Mouse (Mus musculus): ENCODE measurements at regions not wholly inside any gene's neighbourhood (a gene's known extent, or its start where the extent isn't known, plus 50 kb on each side); places are given as distances from the start of the nearest gene placed in this dataset.
A peak's percentile ranks its signal among the peaks of the same experiment; 100 is the strongest.

DNA sequence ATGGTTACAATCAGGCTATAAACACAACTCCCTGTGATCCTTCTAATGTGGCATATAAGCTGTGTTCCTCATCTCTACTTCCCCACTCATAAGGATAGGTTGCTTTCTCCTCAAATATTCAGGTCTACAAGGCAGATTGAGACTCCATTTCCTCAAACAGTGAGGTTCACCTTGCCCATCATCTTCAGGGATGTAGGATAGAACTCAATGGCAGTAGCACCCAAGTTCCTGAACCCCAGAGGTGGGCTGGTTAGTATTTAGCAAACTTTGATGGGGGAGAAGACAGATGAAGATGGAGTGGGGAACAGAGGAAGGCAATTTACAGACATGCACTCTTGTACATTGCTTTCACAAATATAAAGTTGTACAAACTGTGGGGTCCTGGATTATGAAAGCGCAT lies 566.5 kb downstream of the Nfib start:
- no peak overlapping the region for H3K4me2 ChIP-seq (replicated peaks; ENCODE audit: low read depth, low read length)
- no peaks in the 10 kb centered on the region for H3K27me3 ChIP-seq (replicated peaks; ENCODE audit: insufficient read depth, low read length)
- H3K9me3 ChIP-seq (ENCODE audit: low read length): no peaks in the 10 kb centered on the region
- no peak for DNase-seq (ENCODE audit: low spot score)
- no peak overlapping the region for H3K27ac ChIP-seq (ENCODE audit: low read length)
- TF ChIP-seq CTCF (IDR thresholded peaks at IDR 0.05): no peak
- no peak for TF ChIP-seq EP300 (IDR thresholded peaks at IDR 0.05)
- 97% methylated on average over 1 of the region's 1 CpGs for WGBS
- no peak overlapping the region for H3K9ac ChIP-seq (replicated peaks; ENCODE audit: low read depth)
- no peak overlapping the region for H3K4me3 ChIP-seq (ENCODE audit: low read depth, low read length)
- no peak for ATAC-seq
- H3K36me3 ChIP-seq (ENCODE audit: insufficient read depth, low read length): no peaks in the 10 kb centered on the region
- no peaks in the 10 kb centered on the region for H3K4me1 ChIP-seq (ENCODE audit: insufficient read depth, low read depth, low read length)

DNA sequence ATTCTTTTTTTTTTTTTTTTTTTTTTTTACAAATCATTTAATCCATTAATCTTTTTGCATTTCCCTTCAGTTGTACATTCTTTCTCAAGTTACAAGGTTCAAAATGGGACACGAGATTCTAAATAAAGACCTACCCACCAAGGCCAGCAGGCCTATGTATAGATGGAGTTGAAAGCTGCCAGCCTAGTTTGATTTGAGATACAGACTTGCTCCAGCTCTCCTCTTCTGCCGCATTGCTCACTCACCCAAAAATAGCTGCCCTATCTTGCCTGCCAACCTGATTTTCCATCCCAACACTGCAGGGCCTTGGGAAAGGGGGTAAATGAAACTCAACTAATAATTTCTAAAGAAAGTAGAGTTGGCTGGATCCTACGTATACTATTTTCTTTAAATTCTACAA lies 572.7 kb downstream of the Nfib start:
- no peak overlapping the region for H3K9ac ChIP-seq (replicated peaks; ENCODE audit: low read depth)
- H3K4me2 ChIP-seq (replicated peaks; ENCODE audit: low read depth, low read length): no peak overlapping the region
- TF ChIP-seq EP300 (IDR thresholded peaks at IDR 0.05): no peak
- TF ChIP-seq CTCF (IDR thresholded peaks at IDR 0.05): no peak
- no peaks in the 10 kb centered on the region for H3K4me1 ChIP-seq (ENCODE audit: insufficient read depth, low read depth, low read length)
- ATAC-seq (no peak), DNase-seq (ENCODE audit: low spot score) (no peak)
- no peak overlapping the region for H3K27ac ChIP-seq (ENCODE audit: low read length)
- H3K27me3 ChIP-seq (replicated peaks; ENCODE audit: insufficient read depth, low read length): no peaks in the 10 kb centered on the region
- no peaks in the 10 kb centered on the region for H3K9me3 ChIP-seq (ENCODE audit: low read length)
- H3K36me3 ChIP-seq (ENCODE audit: insufficient read depth, low read length): no peaks in the 10 kb centered on the region
- 81% methylated on average over 3 of the region's 3 CpGs for WGBS
- H3K4me3 ChIP-seq (ENCODE audit: low read depth, low read length): no peak overlapping the region

DNA sequence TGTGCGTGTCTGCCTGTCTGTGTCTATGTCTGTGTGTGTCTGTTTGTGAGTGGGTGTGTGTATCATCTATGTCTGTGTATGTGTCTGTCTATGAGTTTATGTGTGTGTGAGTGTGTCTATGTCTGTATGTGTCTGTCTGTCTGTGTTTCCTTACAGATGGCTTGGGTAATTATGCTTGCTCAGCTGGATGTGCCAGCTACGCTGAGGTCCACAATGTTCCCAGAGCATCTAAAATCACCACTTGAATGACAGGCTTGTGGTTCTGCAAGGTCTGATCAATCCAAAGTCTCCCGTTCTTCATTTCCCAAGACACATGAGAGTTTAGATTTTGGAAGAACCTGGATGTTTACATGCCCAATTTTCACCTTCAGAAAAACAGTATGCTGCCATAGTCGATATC lies 573.2 kb downstream of the Nfib start:
- H3K27ac ChIP-seq (ENCODE audit: low read length): no peak overlapping the region
- 80% methylated on average over 4 of the region's 4 CpGs for WGBS
- no peaks in the 10 kb centered on the region for H3K9me3 ChIP-seq (ENCODE audit: low read length)

DNA sequence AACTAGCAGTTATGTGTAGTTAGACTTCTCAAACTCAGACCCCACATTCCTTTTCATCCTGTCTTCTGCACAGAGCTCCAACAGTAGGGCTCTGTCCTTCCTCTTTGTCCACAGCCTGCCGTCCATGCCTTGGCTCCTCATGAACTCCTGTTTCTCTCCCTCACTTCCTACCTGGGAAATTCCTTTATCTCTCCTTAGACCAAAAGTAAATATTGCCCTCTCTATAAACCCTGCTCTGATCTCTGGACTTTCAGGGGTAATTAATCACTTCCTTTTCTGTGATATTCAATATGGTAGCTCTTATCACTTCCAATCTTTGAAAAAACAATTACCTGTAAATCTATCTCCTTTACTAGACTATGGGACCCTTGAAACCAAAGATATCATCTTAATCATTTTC lies 576.1 kb downstream of the Nfib start:
- 34% methylated on average over 1 of the region's 1 CpGs for WGBS

More for the DNA sequence above, 573.2 kb downstream of the Nfib start:
- H3K4me1 ChIP-seq (ENCODE audit: insufficient read depth, low read depth, low read length): no peaks in the 10 kb centered on the region
- H3K9ac ChIP-seq (replicated peaks; ENCODE audit: low read depth): no peak overlapping the region
- TF ChIP-seq CTCF (IDR thresholded peaks at IDR 0.05) (no peak), EP300 (IDR thresholded peaks at IDR 0.05) (no peak)
- no peak overlapping the region for H3K4me3 ChIP-seq (ENCODE audit: low read depth, low read length)
- H3K36me3 ChIP-seq (ENCODE audit: insufficient read depth, low read length): no peaks in the 10 kb centered on the region
- H3K4me2 ChIP-seq (replicated peaks; ENCODE audit: low read depth, low read length): no peak overlapping the region
- ATAC-seq: no peak
- DNase-seq (ENCODE audit: low spot score): no peak
- no peaks in the 10 kb centered on the region for H3K27me3 ChIP-seq (replicated peaks; ENCODE audit: insufficient read depth, low read length)

DNA sequence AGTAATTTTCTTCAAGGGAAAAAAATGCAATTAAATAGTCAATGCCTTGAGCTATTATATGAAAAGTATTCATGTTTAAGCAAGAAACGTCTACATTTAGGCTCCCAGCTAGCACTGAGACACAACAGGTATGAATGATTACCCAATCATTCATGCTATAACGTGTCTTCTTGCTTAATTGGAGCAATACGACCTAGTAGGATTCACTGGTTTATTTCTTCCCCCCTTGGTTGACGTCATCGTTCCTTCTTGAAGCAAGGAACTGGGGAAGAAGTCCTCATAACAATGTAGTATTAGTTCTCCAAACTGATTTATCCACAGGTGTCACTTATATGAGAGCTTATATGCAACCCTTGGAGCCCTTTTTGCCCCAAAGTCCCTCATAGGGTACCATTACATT lies 581.8 kb downstream of the Nfib start:
- TF ChIP-seq EP300 (IDR thresholded peaks at IDR 0.05): no peak
- TF ChIP-seq CTCF (IDR thresholded peaks at IDR 0.05): no peak
- no peak overlapping the region for H3K27ac ChIP-seq (ENCODE audit: low read length)
- H3K9me3 ChIP-seq (ENCODE audit: low read length): no peaks in the 10 kb centered on the region
- H3K36me3 ChIP-seq (ENCODE audit: insufficient read depth, low read length): no peaks in the 10 kb centered on the region
- no peaks in the 10 kb centered on the region for H3K27me3 ChIP-seq (replicated peaks; ENCODE audit: insufficient read depth, low read length)
- WGBS: 87% methylated on average over 5 of the region's 5 CpGs
- H3K4me2 ChIP-seq (replicated peaks; ENCODE audit: low read depth, low read length): no peak overlapping the region
- no peak overlapping the region for H3K9ac ChIP-seq (replicated peaks; ENCODE audit: low read depth)
- H3K4me3 ChIP-seq (ENCODE audit: low read depth, low read length): no peak overlapping the region
- no peak for DNase-seq (ENCODE audit: low spot score)
- ATAC-seq: no peak
- H3K4me1 ChIP-seq (ENCODE audit: insufficient read depth, low read depth, low read length): no peaks in the 10 kb centered on the region

More for the DNA sequence above, 576.1 kb downstream of the Nfib start:
- no peaks in the 10 kb centered on the region for H3K9me3 ChIP-seq (ENCODE audit: low read length)
- TF ChIP-seq CTCF (IDR thresholded peaks at IDR 0.05): no peak
- TF ChIP-seq EP300 (IDR thresholded peaks at IDR 0.05): no peak
- H3K27ac ChIP-seq (ENCODE audit: low read length): no peak overlapping the region
- DNase-seq (ENCODE audit: low spot score) (no peak), ATAC-seq (no peak)
- H3K4me3 ChIP-seq (ENCODE audit: low read depth, low read length): no peak overlapping the region
- H3K27me3 ChIP-seq (replicated peaks; ENCODE audit: insufficient read depth, low read length): no peaks in the 10 kb centered on the region
- H3K4me1 ChIP-seq (ENCODE audit: insufficient read depth, low read depth, low read length): no peaks in the 10 kb centered on the region
- H3K9ac ChIP-seq (replicated peaks; ENCODE audit: low read depth): no peak overlapping the region
- H3K4me2 ChIP-seq (replicated peaks; ENCODE audit: low read depth, low read length): no peak overlapping the region
- H3K36me3 ChIP-seq (ENCODE audit: insufficient read depth, low read length): no peaks in the 10 kb centered on the region

DNA sequence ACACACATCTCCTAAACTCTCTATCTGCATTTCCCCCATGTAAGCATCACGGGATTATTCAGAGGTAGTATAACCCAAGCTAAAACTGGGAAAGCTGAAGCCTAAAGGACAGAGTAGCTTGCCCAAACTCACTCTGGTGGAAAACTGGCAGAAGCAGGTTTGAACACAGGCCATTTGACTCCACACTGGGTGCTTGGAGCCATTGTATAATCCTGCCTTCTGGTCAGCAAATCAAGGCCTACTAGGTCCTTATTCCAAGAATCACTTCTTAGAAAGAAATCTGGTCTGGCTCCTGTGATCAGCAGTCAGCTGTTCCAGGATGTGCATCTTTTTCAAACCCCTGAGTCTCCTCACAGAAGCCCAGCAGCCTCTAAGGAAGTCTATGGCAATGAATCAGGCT lies 582.4 kb downstream of the Nfib start:
- Histone ChIP-seq H3K4me2 (replicated peaks; ENCODE audit: low read depth, low read length) (no peak overlapping the region), H3K27ac (ENCODE audit: low read length) (no peak overlapping the region), H3K9me3 (ENCODE audit: low read length) (no peaks in the 10 kb centered on the region), H3K27me3 (replicated peaks; ENCODE audit: insufficient read depth, low read length) (no peaks in the 10 kb centered on the region), H3K36me3 (ENCODE audit: insufficient read depth, low read length) (no peaks in the 10 kb centered on the region), H3K4me1 (ENCODE audit: insufficient read depth, low read depth, low read length) (no peaks in the 10 kb centered on the region), H3K4me3 (ENCODE audit: low read depth, low read length) (no peak overlapping the region), H3K9ac (replicated peaks; ENCODE audit: low read depth) (no peak overlapping the region)
- ATAC-seq: no peak
- 97% methylated on average over 1 of the region's 1 CpGs for WGBS
- TF ChIP-seq EP300 (IDR thresholded peaks at IDR 0.05) (no peak), CTCF (IDR thresholded peaks at IDR 0.05) (no peak)
- no peak for DNase-seq (ENCODE audit: low spot score)

DNA sequence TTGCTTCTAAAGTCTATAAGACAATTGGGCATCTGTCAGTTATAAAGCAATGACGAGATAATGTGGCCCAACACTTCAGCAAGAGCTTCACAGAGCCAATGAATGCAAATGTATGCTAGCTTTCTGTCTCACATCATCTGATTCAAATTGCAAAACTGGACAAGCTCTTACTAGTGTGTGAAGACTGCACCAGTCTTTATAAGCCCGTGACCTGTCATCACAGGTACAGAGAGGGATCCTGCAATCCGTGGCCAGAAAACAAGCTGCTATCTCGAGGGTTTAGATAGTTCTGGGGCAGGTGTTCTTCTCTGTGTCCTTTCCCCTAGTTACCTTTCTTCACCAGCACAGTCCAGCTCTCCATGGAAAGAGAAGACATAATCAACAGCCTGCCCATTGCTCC lies 584.8 kb downstream of the Nfib start:
- H3K9me3 ChIP-seq (ENCODE audit: low read length): no peaks in the 10 kb centered on the region
- DNase-seq (ENCODE audit: low spot score) (peak; percentile 16), ATAC-seq (no peak)
- H3K4me2 ChIP-seq (replicated peaks; ENCODE audit: low read depth, low read length): no peak overlapping the region
- no peaks in the 10 kb centered on the region for H3K4me1 ChIP-seq (ENCODE audit: insufficient read depth, low read depth, low read length)
- no peaks in the 10 kb centered on the region for H3K36me3 ChIP-seq (ENCODE audit: insufficient read depth, low read length)
- WGBS: 82% methylated on average over 4 of the region's 4 CpGs
- no peak overlapping the region for H3K27ac ChIP-seq (ENCODE audit: low read length)
- H3K9ac ChIP-seq (replicated peaks; ENCODE audit: low read depth): no peak overlapping the region
- no peak for TF ChIP-seq EP300 (IDR thresholded peaks at IDR 0.05)
- no peak for TF ChIP-seq CTCF (IDR thresholded peaks at IDR 0.05)
- H3K4me3 ChIP-seq (ENCODE audit: low read depth, low read length): no peak overlapping the region
- H3K27me3 ChIP-seq (replicated peaks; ENCODE audit: insufficient read depth, low read length): no peaks in the 10 kb centered on the region

All from lung, postnatal 0 days (tissue).